Mouse (Mus musculus) megakaryocyte, embryonic 14.5 days (primary cell): ENCODE results near the gene 1700010B08Rik.

Source experiments
- FLI1 ChIP-seq: IDR thresholded peaks from 2 replicates; pipeline ENCODE4 v1.6.1; 2012; ENCODE audit warnings: low read length, inconsistent platforms, mixed read lengths
- GATA1 ChIP-seq: IDR thresholded peaks from 3 replicates; pipeline ENCODE4 v1.6.1; 2012; ENCODE audit warnings: mixed read lengths, low read length, inconsistent platforms, borderline replicate concordance

DNA sequence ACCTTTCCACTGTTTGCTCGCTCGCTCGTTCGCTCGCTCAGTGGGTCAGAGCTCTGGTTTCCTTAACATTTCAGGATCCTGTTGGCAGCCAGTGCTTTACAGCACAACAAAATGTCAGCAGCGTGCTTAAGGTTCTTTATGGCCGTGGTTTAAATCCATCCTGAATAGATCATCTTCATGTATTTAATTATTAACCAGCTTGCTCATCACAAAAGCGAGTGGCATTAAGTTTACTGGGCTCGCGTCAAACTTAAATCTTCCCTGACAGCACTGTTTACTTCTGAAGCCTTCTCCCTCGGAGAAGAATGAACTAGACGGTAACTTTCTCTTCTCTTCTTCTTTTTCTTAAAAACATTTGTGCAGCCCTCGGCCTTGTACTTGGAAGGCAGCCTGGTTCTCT lies 22.9 kb downstream of the 1700010B08Rik start:
- no peak for TF ChIP-seq FLI1
- TF ChIP-seq GATA1, result no peak
